Mouse (Mus musculus): ENCODE results near the gene Sltm.

DNA sequence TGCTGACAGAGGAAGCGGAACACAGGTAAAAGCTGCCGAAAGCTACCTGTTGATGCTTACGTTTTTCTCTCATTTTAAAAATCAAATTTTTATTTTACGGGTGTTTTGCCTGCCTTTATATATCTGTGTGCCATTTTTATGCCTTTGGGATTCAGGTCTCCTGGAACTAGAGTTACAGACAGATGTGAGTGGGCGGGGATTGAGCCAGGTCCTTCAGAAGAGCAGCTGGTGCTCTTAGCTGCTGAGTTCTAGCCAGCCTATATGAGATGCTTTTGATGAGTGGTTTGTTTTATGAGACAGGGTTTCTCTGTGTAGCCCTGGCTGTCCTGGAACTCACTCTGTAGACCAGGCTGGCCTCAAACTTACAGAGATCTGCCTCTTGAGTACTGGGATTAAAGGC, 44.6 kb downstream of the Sltm start:
- TF ChIP-seq ZC3H11A (IDR thresholded peaks at IDR 0.05; ENCODE audit: borderline replicate concordance, low read depth, low read length): no peak
- TF ChIP-seq ZNF384 (IDR thresholded peaks at IDR 0.05; ENCODE audit: low read depth, low read length): no peak
- no peak for TF ChIP-seq CHD2 (IDR thresholded peaks at IDR 0.05; ENCODE audit: low read depth, low read length)
- TF ChIP-seq HCFC1 (IDR thresholded peaks at IDR 0.05; ENCODE audit: borderline replicate concordance, insufficient read depth, low read length): no peak
- TF ChIP-seq MAFK (IDR thresholded peaks at IDR 0.05; ENCODE audit: insufficient read depth, low read depth, low read length): no peak

All from ES-E14 (cell line).